Mouse (Mus musculus) megakaryocyte, embryonic 14.5 days (primary cell): ENCODE results near the gene Dennd1a. TPM values are rescaled to one million over a fixed set of nuclear protein-coding genes. Genes with fewer than 3 reads are reported as not detected.

Experiments
- H3K27me3 ChIP-seq: replicated peaks from 2 replicates; pipeline ENCODE3; 2012; ENCODE audit warnings: inconsistent platforms
- H3K36me3 ChIP-seq: replicated peaks from 2 replicates; pipeline ENCODE3; 2012; ENCODE audit warnings: low read length, inconsistent platforms, mixed read lengths
- H3K4me1 ChIP-seq: 2 replicates; pipeline ENCODE4 v1.6.1; 2012; ENCODE audit warnings: inconsistent platforms
- H3K4me3 ChIP-seq: replicated peaks from 2 replicates; pipeline ENCODE3; 2012; ENCODE audit warnings: moderate library complexity, mild to moderate bottlenecking, inconsistent platforms
- H3K9me3 ChIP-seq: 2 replicates; pipeline ENCODE4 v1.6.1; 2012; ENCODE audit warnings: inconsistent platforms
- FLI1 ChIP-seq: IDR thresholded peaks from 2 replicates; pipeline ENCODE4 v1.6.1; 2012; ENCODE audit warnings: low read length, inconsistent platforms, mixed read lengths
- GATA1 ChIP-seq: IDR thresholded peaks from 3 replicates; pipeline ENCODE4 v1.6.1; 2012; ENCODE audit warnings: mixed read lengths, low read length, inconsistent platforms, borderline replicate concordance
- polyA plus RNA-seq: library from polyadenylated mRNA; stranded (reverse); fragments of >175 nt; gene quantifications from 2 replicates; pipeline ENCODE4 v1.2.3, GENCODE M21; 2012; ENCODE audit warnings: low replicate concordance; ENCODE audit not compliant: insufficient read depth

The Dennd1a gene
- polyA plus RNA-seq, 1 experiment: 25.6 TPM

- Histone ChIP-seq H3K9me3 (no peaks in the 10 kb centered on the region), H3K36me3 (no peaks in the 10 kb centered on the region), H3K4me1 (no peaks in the 10 kb centered on the region), H3K27me3 (peaks cover 56% of the 10 kb centered on the region), H3K4me3 (no peak overlapping the region)
- TF ChIP-seq FLI1 (no peak), GATA1 (no peak)
Observed at GRCm38 (mm10) chr2:38300941-38301340, 13.8 kb upstream of the Dennd1a start.

GRCm38 (mm10) chr2:38295939-38296338, 8.7 kb upstream of the Dennd1a start:
- Histone ChIP-seq H3K4me1 (peaks cover 4% of the 10 kb centered on the region; the same call in 1 of the 2 replicates), H3K36me3 (no peaks in the 10 kb centered on the region), H3K27me3 (peaks cover 18% of the 10 kb centered on the region), H3K4me3 (no peak overlapping the region), H3K9me3 (no peaks in the 10 kb centered on the region)
- TF ChIP-seq FLI1 (no peak), GATA1 (no peak)

DNA sequence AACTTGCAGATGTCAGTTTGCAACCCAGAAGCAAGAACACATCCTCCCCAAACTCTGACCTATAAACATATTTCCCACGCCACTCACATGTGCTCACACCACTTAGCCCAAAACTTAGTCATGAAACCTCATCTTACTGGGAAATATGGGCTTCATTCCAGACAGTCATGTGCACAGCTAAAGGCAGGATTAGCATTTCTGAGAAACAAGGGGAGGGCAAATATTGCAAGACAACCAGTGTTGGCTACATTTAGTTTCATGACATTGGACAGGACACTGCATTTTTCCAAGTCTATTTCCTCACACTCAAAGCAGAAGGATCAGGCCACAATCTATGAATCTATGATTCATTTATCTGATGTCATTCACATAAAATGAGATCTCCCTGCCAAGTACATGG, 4.3 kb upstream of the Dennd1a start:
- TF ChIP-seq FLI1: no peak
- no peak for TF ChIP-seq GATA1
- Histone ChIP-seq H3K4me1 (peaks cover 7% of the 10 kb centered on the region), H3K27me3 (peaks cover 3% of the 10 kb centered on the region), H3K4me3 (no peak overlapping the region), H3K9me3 (no peaks in the 10 kb centered on the region), H3K36me3 (no peaks in the 10 kb centered on the region)

- TF ChIP-seq FLI1: no peak
- no peak for TF ChIP-seq GATA1
- Histone ChIP-seq H3K4me3 (no peak overlapping the region), H3K4me1 (peaks cover 28% of the 10 kb centered on the region), H3K36me3 (no peaks in the 10 kb centered on the region), H3K27me3 (no peaks in the 10 kb centered on the region), H3K9me3 (no peaks in the 10 kb centered on the region)
Observed at GRCm38 (mm10) chr2:38288226-38288625, 1.0 kb upstream of the Dennd1a start.

DNA sequence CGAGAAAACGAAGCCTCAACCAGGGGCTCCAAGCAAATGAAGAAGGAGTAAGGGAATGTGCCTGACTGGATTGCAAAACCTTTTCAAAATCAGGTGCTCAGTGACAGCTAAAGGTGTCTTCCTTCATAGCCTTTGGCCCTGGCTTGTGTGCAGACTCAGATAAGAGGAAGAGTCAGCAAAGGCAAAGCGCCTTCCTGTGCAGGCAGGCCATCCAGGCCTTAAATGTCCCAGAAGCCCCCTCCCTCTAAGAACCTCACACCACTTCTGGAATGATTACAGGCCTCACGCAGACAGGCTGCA, 807 bp downstream of the Dennd1a start:
- Histone ChIP-seq H3K4me1 (peaks cover 32% of the 10 kb centered on the region), H3K27me3 (no peaks in the 10 kb centered on the region)
- TF ChIP-seq FLI1 (no peak), GATA1 (no peak)

DNA sequence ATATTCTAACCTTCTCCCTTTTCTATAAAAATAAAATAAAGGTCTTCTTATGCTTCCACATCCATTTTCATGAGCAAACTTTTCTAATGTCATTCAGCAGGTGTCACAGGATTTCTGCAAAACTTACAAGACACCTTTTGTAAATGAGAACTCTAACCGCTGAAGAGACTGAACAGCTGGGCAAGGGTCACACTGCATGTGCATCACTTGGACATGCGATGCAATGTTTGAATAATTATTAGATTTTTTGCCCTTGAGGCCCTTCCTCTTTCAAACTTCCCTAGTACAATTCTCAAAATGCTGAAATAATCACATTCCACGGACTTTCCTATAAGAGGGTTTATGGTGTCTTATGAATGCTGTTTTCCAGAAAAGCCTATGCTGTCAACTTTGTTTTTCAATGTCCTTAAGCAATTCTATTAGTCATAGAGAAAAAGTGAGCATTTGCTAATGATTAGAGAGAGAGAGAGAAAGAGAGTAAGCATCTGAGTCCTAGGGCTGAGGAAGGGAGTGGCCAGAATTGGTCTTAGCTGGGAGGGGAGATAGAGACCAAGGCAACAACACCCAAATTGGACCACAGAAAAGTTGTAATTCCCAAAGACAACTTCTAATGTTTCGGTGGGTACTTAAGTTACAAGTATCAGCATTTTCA, 1.3 kb downstream of the Dennd1a start:
- Histone ChIP-seq H3K9me3 (no peaks in the 10 kb centered on the region), H3K4me3 (peak overlapping the region; percentile 96)

More for the DNA sequence above, 807 bp downstream of the Dennd1a start:
- Histone ChIP-seq H3K9me3 (no peaks in the 10 kb centered on the region), H3K4me3 (peak overlapping the region; percentile 96), H3K36me3 (no peaks in the 10 kb centered on the region)

GRCm38 (mm10) chr2:38283961-38284360, 3.2 kb downstream of the Dennd1a start:
- TF ChIP-seq GATA1: no peak
- TF ChIP-seq FLI1: no peak
- Histone ChIP-seq H3K4me3 (no peak overlapping the region), H3K9me3 (no peaks in the 10 kb centered on the region), H3K27me3 (no peaks in the 10 kb centered on the region), H3K4me1 (peaks cover 30% of the 10 kb centered on the region), H3K36me3 (peaks cover 3% of the 10 kb centered on the region)

More for the DNA sequence above, 1.3 kb downstream of the Dennd1a start:
- Histone ChIP-seq H3K36me3 (no peaks in the 10 kb centered on the region), H3K27me3 (no peaks in the 10 kb centered on the region), H3K4me1 (peaks cover 30% of the 10 kb centered on the region)
- no peak for TF ChIP-seq FLI1

DNA sequence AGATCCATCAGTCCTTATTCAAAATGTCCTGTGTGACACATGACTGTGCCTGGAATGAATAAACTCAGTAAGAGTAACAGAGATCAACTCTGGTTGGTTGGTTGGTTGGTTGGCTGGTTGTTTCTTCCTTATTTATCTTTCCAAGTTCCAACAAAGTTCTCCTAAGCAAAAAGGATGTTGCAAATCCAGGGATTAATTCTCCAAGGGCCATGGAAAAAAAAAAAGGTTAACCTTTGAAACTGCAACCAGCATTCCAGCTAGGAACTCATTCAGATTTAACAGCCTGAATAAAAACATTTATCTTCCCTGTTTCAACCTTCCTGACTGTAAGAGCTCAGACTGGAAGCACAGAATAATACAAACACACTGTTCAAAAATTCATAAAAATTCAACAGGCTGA, 6.8 kb downstream of the Dennd1a start:
- TF ChIP-seq GATA1 (no peak), FLI1 (no peak)
- Histone ChIP-seq H3K36me3 (peaks cover 3% of the 10 kb centered on the region), H3K4me1 (peaks cover 16% of the 10 kb centered on the region), H3K4me3 (no peak overlapping the region), H3K9me3 (no peaks in the 10 kb centered on the region), H3K27me3 (no peaks in the 10 kb centered on the region)

DNA sequence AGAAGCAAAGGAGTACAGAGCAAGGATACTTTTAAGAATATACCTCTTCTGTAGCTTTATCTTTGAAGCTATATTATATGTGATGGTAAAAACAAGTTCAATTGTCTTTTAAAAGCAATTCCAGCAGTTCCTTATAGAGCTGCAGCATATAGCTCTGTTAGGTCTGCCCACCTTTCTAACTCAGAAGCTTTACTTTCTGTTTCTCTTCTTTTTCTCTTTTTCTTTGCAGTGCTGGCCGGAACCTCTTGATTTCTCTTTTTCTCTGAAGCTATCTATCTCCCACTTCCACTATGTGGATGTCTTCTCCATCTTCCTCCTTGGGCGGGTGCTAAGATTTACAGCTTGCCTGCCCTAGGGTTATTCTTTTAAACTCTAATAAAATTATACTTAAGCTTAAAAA, 12.2 kb downstream of the Dennd1a start:
- Histone ChIP-seq H3K27me3 (no peaks in the 10 kb centered on the region), H3K36me3 (peaks cover 5% of the 10 kb centered on the region)

DNA sequence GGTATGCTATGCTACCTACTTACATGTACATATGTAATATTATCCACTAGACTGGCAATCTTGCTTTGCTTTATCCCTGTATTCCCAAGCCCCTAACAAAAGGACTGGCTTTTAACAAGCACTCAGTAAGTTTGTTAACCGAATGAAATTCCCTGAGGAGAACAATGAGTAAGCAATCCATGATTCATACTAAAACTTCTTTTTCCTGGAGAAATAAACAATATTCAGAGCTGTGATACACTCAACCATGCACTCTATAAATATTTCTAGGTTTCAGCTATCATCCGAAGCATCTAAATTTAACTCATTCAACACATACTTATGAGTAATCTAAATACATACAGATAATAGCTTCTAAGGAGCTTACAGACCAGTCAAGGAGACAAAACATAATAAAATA, 23.5 kb downstream of the Dennd1a start:
- H3K9me3 ChIP-seq: no peaks in the 10 kb centered on the region
- peaks cover 3% of the 10 kb centered on the region for H3K36me3 ChIP-seq
- TF ChIP-seq GATA1 (no peak), FLI1 (no peak)

More for the DNA sequence above, 12.2 kb downstream of the Dennd1a start:
- no peaks in the 10 kb centered on the region for H3K9me3 ChIP-seq
- peaks cover 4% of the 10 kb centered on the region; the same call in 1 of the 2 replicates for H3K4me1 ChIP-seq
- TF ChIP-seq GATA1 (no peak), FLI1 (no peak)
- H3K4me3 ChIP-seq: no peak overlapping the region

More for the DNA sequence above, 23.5 kb downstream of the Dennd1a start:
- no peak overlapping the region for H3K4me3 ChIP-seq
- H3K4me1 ChIP-seq: peaks cover 12% of the 10 kb centered on the region; the same call in 1 of the 2 replicates
- no peaks in the 10 kb centered on the region for H3K27me3 ChIP-seq
